Mouse (Mus musculus): Measurements from ENCODE around the gene Lrrc45.
"Not testable (repeated sequence)": the region's sequence is repeated elsewhere in the genome, so short reads cannot be mapped to it uniquely, and the experiment has no call there.

DNA sequence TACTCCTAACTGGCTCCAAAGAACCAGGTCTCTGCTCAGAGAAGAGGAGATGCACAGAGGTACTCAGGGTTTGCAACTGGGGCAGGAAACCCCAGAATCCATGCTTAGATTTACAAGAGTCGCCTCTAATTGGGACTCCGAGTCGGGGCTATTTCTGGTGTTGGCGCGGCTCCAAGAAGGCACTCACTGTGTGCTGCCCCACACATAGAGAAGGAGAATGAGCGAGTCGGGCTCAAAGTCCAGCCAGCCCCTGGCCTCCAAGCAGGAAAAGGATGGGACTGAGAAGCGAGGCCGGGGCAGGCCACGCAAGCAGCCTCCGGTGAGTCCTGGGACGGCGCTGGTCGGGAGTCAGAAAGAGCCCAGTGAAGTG is 48.9 kb downstream of the Lrrc45 start, which contains the start of gene Hmga1b:
- TF ChIP-seq CTCF (IDR thresholded peaks at IDR 0.05; ENCODE audit: extremely low read depth, insufficient read depth, insufficient read length, insufficient replicate concordance); POLR2A (IDR thresholded peaks at IDR 0.05; ENCODE audit: low read depth, low read length): not testable (repeated sequence)

Data from spleen, adult 2 months (tissue).